Mouse (Mus musculus) retina, postnatal 1 day (tissue): Measurements from ENCODE around the gene Tapt1.

Experiments used
- DNase-seq: peaks from one replicate; pipeline ENCODE4 v3.0.0-alpha.2; 2012

Tapt1 gene

DNA sequence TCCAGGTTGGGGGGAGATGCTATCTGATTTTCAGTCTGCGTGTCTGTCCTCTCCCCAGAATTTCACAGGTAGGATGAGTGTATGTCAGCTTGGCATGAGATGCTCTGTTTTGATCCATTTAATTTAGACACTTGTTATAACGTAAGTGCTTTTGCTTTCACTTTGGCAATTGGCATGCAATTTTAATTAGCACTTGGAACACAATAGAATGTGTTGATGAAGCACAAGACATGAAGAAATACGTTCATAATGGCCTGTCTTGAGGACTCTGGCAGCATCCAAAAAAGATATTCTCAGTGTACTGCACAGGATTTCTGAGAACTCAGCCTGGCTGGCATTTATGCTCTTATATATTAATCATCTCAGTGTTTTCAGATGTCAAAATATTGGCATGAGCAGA lies 7.5 kb upstream of the Tapt1 start:
- DNase-seq: no peak

DNA sequence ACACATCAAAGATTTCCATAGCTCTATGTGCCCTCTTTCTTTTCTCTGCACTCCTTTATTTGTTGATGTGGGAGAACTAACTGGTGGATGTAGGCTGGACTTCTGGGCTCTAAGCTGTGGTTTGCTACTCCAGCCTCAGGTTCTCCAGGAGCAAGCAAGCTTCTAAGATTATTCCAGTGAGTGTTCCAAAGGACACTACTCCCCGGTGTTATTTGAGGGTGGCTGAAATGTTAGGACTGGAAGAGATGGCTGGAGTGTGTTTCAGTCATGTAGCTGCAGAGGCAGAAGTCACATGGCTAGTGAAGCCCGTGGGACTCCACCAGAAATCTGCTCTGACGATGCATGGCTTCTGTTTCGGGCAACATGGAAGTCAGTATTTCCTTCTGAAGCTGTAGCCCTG lies 2.3 kb upstream of the Tapt1 start:
- DNase-seq: no peak

DNA sequence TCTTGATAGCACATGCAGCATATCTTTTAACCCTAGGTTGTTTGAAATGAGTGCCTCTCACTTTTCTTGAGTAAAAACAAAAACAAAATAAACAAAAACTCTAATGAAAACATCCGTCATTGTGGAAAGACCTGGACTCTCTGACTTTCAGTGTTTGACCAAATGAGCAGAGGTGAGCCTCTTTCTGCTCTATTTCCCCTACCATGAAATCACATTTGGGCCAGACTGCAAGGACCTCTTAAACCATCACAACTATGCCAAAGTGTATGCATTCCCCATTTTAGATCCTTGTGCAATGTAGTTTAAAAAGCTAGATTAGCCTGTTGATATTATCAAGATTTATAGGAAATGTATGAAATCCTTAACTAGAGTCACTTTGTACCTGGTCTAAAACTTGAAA lies 1.9 kb upstream of the Tapt1 start:
- no peak for DNase-seq

- no peak for DNase-seq
Observed at GRCm38 (mm10) chr5:44227462-44227840, 1.0 kb upstream of the Tapt1 start.

DNA sequence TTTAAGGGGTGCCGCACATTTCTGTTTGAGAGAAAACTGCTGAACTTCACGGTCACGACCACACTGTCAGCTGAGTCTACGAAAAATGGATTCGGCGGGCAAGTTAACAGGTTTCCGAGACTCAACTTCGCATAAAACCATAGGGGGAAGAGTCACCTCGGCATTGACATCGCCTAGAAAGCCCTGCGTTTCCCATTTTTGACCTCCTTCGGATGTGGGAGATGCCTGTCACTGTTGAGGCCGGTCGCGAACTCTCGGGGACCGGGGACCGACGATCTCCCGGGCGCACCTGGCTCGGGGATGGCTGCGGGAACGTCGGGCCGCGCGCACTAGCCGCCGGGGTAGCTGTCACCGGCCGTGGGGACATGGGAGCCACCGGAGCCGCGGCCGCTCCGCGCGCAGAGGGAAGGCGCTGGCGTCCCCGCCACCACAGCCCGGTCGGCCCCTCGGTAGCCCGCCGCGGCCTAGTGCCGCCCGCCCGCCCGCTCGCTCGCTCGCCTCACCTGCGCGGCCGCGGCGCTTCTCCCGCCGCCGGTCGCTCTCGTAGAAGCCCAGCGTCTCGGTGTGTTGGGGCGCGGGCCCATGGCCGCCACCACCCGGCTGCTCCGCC lies 410 bp downstream of the Tapt1 start:
- no peak for DNase-seq

- no peak for DNase-seq
Observed at GRCm38 (mm10) chr5:44224916-44225600, 1.4 kb downstream of the Tapt1 start.

- peak; percentile 61 for DNase-seq
Observed at GRCm38 (mm10) chr5:44224251-44224650, 2.2 kb downstream of the Tapt1 start.

DNA sequence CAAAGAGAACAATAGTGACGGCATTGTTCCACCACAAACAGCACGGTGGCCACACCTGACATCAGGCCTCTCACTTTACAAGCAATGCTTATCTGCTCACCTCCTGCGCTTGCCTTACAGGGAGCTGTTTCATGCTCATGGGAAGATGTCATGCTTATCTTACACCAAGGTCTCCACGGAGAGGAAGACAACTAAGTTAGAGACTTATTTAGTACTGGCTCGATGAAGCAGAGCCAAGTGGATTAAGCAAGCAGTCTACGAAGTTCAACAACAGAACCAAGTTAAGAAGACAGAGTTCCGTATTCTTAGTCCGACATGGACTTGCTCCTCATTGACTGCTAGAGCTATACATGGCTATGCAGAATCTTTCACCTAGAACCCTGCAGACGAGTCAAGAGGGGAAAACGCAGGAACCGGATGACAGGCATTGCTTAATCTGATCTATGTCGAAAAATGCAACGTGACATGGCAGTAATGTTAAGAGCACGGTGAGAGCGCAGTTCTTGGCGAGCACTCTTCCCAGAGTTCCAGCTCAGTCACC lies 3.0 kb downstream of the Tapt1 start:
- DNase-seq: no peak

DNA sequence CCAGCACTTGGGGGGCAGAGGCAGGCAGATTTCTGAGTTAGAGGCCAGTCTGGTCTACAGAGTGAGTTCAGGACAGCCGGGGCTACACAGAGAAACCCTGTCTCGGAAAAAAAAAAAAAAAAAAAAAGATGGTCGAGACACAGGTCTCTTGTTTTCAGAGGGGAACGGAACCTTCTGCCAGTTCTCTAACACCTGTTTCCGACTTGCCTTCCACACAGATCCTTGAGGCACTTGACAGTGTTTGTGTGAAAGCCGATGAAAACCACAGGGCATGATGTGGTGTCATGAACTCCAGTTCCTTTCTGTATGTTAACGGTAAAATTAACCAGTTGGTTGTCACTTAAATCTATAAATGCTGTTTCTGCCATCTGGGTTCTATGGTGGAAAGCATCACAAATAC lies 6.0 kb downstream of the Tapt1 start:
- DNase-seq: no peak

- DNase-seq: no peak
Observed at GRCm38 (mm10) chr5:44219871-44220270, 6.6 kb downstream of the Tapt1 start.

DNA sequence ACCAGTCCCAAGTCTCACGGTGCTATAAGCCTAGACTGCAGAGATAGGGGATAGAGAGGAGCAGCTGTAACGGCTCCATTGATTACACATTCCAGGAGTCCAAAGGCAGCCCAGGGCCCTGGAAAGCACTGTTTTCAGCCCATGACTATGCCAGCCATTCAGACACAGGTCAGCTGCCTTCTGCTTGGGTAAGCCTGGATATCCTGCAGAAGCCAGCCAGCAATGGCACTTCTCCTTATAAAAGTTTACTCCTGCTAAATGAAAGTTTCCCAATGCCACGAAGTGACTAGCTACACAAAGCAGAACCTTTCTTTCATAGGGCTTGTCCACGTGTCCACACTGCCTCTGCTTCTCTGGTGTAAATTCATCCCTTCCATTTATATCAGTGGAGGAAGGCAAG lies 7.9 kb downstream of the Tapt1 start:
- no peak for DNase-seq

DNA sequence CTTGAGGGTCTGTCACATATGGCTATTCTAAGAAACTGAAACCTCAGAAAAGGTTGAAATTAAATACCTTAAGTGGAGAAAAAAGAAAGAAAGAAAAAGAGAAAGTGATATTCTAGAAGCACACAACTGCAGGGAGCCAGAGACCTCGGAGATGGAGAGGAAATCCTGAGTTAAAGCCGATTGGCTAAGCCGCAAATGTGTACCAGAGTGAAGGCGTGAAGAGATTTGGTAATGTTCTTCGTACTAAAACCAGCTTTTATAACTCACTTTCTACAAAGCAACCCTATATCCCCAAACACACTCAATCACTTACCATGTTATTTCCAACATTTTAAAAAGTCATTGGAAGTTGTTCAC lies 8.8 kb downstream of the Tapt1 start:
- no peak for DNase-seq

DNA sequence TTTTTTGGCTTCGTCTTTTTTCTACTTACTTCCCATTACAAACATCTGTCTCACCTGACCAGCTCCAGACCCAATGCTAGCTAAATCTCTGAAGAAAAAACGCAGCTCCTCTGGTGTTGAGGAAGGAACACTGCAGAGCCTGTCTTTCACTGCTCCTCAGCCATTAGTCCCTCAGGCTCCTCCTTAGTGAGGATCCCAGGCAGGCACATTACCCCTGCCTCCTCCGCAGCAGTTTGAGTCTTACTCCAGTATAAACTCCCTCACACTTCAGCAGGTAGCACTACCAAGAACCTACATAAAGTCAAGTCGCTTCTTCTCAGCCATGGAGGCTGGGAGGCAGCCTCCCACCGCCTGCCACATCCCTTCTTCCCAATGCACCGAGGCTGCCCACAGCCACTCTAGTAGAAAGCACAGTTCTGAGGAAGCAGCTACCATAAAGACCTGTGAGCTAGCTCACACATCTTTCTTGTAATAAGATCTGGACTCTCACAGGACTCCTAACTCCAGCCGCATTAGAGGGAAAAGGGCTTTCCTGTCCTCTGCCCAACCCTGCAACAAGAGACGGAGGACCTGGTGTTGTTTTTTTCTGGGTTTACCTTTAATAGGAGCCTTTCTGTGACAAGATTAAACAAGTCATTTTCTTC lies 9.3 kb downstream of the Tapt1 start:
- no peak for DNase-seq

- no peak for DNase-seq
Observed at GRCm38 (mm10) chr5:44215118-44215517, 11.3 kb downstream of the Tapt1 start.

- no peak for DNase-seq
Observed at GRCm38 (mm10) chr5:44214025-44214424, 12.4 kb downstream of the Tapt1 start.

GRCm38 (mm10) chr5:44213391-44213790 lies 13.0 kb downstream of the Tapt1 start:
- no peak for DNase-seq

DNA sequence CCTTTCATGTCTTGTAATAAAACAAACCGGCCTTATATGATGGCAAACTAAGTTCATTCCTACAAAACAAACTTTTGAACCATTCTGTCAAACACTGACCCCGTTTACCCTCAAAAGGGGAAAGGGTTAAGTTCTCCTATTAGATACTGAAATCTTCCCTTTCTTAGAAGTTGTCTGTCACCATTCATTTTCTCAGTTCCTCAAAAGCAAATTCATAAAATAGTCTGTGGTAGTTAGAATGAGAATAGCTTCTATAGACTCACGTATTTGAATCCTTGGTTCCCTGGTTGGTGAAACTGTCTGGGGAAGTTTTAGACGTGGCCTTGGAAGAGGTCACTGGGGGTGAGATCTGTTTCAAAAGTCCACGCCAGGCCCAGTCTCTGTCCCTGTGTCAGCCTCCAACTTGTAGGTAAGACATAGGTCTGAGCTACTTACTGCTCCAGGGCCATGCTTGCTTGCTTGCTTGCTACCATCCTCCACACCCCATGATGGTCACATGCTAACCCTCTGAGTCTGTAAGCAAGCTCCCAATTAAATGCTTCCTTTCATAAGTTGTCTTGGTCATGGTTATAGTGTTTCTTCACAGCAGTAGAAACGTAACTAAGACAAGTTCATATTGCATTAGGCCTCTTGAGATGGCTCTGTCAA lies 14.5 kb downstream of the Tapt1 start:
- DNase-seq: no peak

DNA sequence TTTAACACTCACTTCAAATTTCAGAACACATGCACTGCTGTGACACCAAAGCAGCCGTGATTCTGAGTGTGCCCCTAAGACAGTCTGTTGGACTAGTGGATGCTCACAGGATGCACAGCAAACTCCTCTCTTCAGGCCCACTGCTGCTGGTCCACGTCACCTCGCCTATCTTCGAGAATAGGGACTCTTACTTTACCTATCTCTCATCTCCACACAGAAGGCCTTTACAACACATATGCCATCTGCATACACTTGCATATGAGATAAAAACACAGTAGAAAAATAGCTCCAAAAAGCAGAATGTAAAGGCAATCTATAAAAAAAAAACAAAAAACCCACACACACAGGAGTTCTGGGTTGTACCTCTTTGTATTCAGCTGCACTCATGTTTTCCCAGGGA lies 19.1 kb downstream of the Tapt1 start:
- no peak for DNase-seq

- no peak for DNase-seq
Observed at GRCm38 (mm10) chr5:44206651-44207050, 19.8 kb downstream of the Tapt1 start.

- no peak for DNase-seq
Observed at GRCm38 (mm10) chr5:44203410-44203809, 23.0 kb downstream of the Tapt1 start.

DNA sequence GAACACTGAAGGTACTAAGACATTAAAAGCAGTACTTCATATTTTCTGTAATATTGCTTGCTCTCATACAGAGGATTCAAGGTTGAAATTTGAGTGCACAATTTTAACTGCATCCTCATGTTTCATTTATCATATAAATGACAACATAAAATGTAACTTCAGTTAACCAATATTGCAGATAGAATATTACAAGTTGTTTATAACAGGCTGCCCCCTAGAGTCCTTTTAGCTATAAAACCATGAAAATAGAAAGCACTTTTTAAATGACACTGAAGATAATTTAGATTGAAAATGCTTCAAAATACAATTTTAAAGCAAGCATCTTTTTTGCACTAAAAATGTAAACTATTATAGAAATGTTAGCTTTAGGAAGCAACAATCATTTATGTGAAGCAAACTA lies 24.8 kb downstream of the Tapt1 start:
- no peak for DNase-seq

DNA sequence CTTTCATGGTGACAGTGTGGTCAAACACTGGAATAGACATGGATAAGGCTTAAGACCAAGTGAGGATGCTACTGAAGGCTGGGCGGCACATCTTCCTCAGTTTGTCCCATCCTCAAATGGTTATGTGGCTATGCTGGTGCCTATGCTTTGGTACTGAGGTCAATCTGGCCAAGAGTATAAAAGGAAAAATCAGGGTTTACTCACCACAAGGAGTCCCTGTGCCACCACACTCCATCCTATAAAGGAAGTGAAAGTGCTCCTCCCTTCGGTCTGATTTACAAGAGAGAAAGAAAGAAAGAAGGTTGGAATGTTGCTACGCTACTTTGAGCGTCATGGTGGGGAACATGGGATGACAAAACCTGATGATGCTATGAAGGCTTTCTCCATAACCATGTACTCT lies 27.3 kb downstream of the Tapt1 start:
- no peak for DNase-seq

- no peak for DNase-seq
Observed at GRCm38 (mm10) chr5:44198471-44198870, 28.0 kb downstream of the Tapt1 start.

DNA sequence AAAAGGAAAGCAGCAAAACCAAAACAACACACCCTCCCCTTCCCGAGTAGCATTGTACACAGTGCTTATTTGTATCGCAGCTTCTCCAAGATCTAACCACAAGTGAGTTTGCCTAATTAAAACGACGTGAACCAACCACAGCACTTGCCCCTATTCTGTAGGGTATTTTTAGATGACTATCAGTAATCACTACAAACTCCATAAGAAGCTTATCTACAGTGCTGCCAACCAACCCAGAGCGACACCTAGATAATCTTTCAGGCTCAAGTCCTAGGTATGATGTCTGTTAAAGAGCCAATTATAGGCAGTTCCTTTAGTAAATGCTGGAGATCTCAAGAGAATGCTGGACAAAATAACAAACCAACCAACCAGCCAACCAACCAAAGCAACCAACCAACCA lies 28.6 kb downstream of the Tapt1 start:
- peak; percentile 64 for DNase-seq
